Comparison of ENCODE assay signal across 7 mouse cellular contexts in genomic region chr4:129877967-129878655, GRCm38 (mm10). TPM values are rescaled to one million over a fixed set of nuclear protein-coding genes. Genes with fewer than 3 reads are reported as not detected.
DNase-seq lines count a peak whose midpoint lies in the region; ATAC-seq and TF ChIP-seq lines count a peak whose summit lies in the region.

No protein-coding gene starts in this region.

- no peak for ATAC-seq in hindbrain, embryonic 11.5 days (ENCODE audit: low FRiP score)
- ATAC-seq in limb, embryonic 14.5 days (ENCODE audit: low FRiP score, low read depth): no peak

- peak overlapping the region; percentile 52 for H3K4me2 ChIP-seq in hindbrain, embryonic 11.5 days (replicated peaks; ENCODE audit: low read depth, low read length)
- peak overlapping the region; percentile 48; the same call in 1 of the 2 replicates for H3K4me2 ChIP-seq in limb, embryonic 14.5 days (replicated peaks; ENCODE audit: low read depth, low read length, severe bottlenecking)

- H3K9ac ChIP-seq in hindbrain, embryonic 11.5 days (ENCODE audit: low read depth, low read length): peak overlapping the region; percentile 56; the same call in 1 of the 2 replicates
- H3K9ac ChIP-seq in limb, embryonic 14.5 days (ENCODE audit: low read depth, low read length, severe bottlenecking): peak overlapping the region; percentile 54; the same call in 1 of the 2 replicates

- TF ChIP-seq POLR2A in limb, embryonic 14.5 days (IDR thresholded peaks at IDR 0.05; ENCODE audit: borderline replicate concordance, extremely low read depth, insufficient read depth, insufficient read length): no peak

- peak overlapping the region; percentile 60; the same call in 1 of the 2 replicates for H3K27ac ChIP-seq in hindbrain, embryonic 11.5 days (ENCODE audit: low read depth, low read length)
- peak overlapping the region; percentile 72 for H3K27ac ChIP-seq in limb, embryonic 14.5 days (replicated peaks; ENCODE audit: low read depth, low read length)

- DNase-seq in thymus, postnatal 25 days: peak; percentile 19
- DNase-seq in thymus, postnatal 10 days (ENCODE audit: low spot score in 2 of 2): no peak
- DNase-seq in hindbrain, embryonic 11.5 days (ENCODE audit: low spot score): peak; percentile 38
- DNase-seq in limb, embryonic 14.5 days (ENCODE audit: low spot score): no peak
- DNase-seq in splenic B cell, adult 2 months (ENCODE audit: low read depth, low spot score): peak; percentile 69
- DNase-seq in right cerebral cortex, postnatal 36 days (ENCODE audit: low spot score in 2 of 2): no peak
- no peak for DNase-seq in urinary bladder, postnatal 25 days (ENCODE audit: low spot score)

- peaks cover 2% of the 10 kb centered on the region for H3K4me1 ChIP-seq in hindbrain, embryonic 11.5 days (replicated peaks; ENCODE audit: control insufficient read depth, insufficient read depth, low read length)
- peaks cover 18% of the 10 kb centered on the region for H3K4me1 ChIP-seq in limb, embryonic 14.5 days (ENCODE audit: control insufficient read depth, insufficient read depth, low read length)

- no peaks in the 10 kb centered on the region for H3K27me3 ChIP-seq in hindbrain, embryonic 11.5 days (ENCODE audit: control insufficient read depth, insufficient read depth, low read length)
- H3K27me3 ChIP-seq in limb, embryonic 14.5 days (ENCODE audit: control insufficient read depth, insufficient read depth, low read length): no peaks in the 10 kb centered on the region
- H3K27me3 ChIP-seq in splenic B cell, adult 2 months (ENCODE audit: control insufficient read depth, insufficient read depth, low read length, poor library complexity, severe bottlenecking): no peaks in the 10 kb centered on the region

- no peaks in the 10 kb centered on the region for H3K9me3 ChIP-seq in hindbrain, embryonic 11.5 days (ENCODE audit: control insufficient read depth, low read length)
- no peaks in the 10 kb centered on the region for H3K9me3 ChIP-seq in limb, embryonic 14.5 days (ENCODE audit: control insufficient read depth, low read length)

- no peaks in the 10 kb centered on the region for H3K36me3 ChIP-seq in hindbrain, embryonic 11.5 days (ENCODE audit: control insufficient read depth, insufficient read depth, low read length)
- no peaks in the 10 kb centered on the region for H3K36me3 ChIP-seq in limb, embryonic 14.5 days (ENCODE audit: control insufficient read depth, insufficient read depth, low read length)
- H3K36me3 ChIP-seq in splenic B cell, adult 2 months (ENCODE audit: control insufficient read depth, insufficient read depth, low read length, poor library complexity, severe bottlenecking): no peaks in the 10 kb centered on the region

- no peak overlapping the region for H3K4me3 ChIP-seq in hindbrain, embryonic 11.5 days (ENCODE audit: low read depth, low read length)
- no peak overlapping the region for H3K4me3 ChIP-seq in limb, embryonic 14.5 days (replicated peaks; ENCODE audit: low read length)

- 70% methylated on average over 11 of the region's 11 CpGs for WGBS in hindbrain, embryonic 11.5 days
- WGBS in limb, embryonic 14.5 days: 65% methylated on average over 11 of the region's 11 CpGs

RNA-seq across cellular contexts. Expression of gene Spocd1, which starts 50.9 kb away (rescaled TPM):
- polyA plus RNA-seq in hindbrain, embryonic 11.5 days (2014; fragmentation: Nextera tagmentation; extraction: Ambion mirVana): 0.08 TPM in 1 of 2 replicates, not detected in the other
- 0.15 and 0.20 TPM in 2 replicates for polyA plus RNA-seq in limb, embryonic 14.5 days (2012; rRNA removed)
- not detected in 2 replicates for polyA plus RNA-seq in limb, embryonic 14.5 days (2014; fragmentation: Nextera tagmentation; extraction: Ambion mirVana)

Comparison
In these comparisons a context has a peak if more than half of its experiments do, and no peak if none do; other contexts are left out.
1. DNase-seq: peak in thymus, postnatal 25 days (single experiment), hindbrain, embryonic 11.5 days (single experiment) and splenic B cell, adult 2 months (single experiment); none in thymus, postnatal 10 days (0 of 2), limb, embryonic 14.5 days (single experiment), right cerebral cortex, postnatal 36 days (0 of 2) and urinary bladder, postnatal 25 days (single experiment).